Mouse (Mus musculus) lung, postnatal 0 days (tissue): ENCODE data around the gene U2surp. TPM values are rescaled to one million over a fixed set of nuclear protein-coding genes. Genes with fewer than 3 reads are reported as not detected.

Source experiments
- ATAC-seq: fragments of 200-750 bp; cut with Nextera tagmentation; 2 replicates; pipeline ENCODE4 v1.8.0; 2017; ENCODE audit warnings: moderate library complexity
- DNase-seq: peaks from one replicate; pipeline ENCODE4 v3.0.0-alpha.2; 2016; ENCODE audit warnings: low spot score
- H3K27ac ChIP-seq: fragments of 300-500 bp; sonication (generic); 2 replicates; pipeline ENCODE4 v1.5.1; 2014; ENCODE audit warnings: antibody characterized with exemption, mild to moderate bottlenecking, low read length, mixed read lengths
- H3K27me3 ChIP-seq: fragments of 300-500 bp; sonication (generic); replicated peaks from 2 replicates; pipeline ENCODE4 v1.6.1; 2014; ENCODE audit warnings: low read length, mixed read lengths; ENCODE audit not compliant: insufficient read depth
- H3K36me3 ChIP-seq: fragments of 300-500 bp; sonication (generic); 2 replicates; pipeline ENCODE4 v1.6.1; 2014; ENCODE audit warnings: low read length, mixed read lengths; ENCODE audit not compliant: insufficient read depth
- H3K4me1 ChIP-seq: fragments of 300-500 bp; sonication (generic); 2 replicates; pipeline ENCODE4 v1.6.1; 2014; ENCODE audit warnings: antibody characterized with exemption, low read depth, low read length, mixed read lengths; ENCODE audit not compliant: insufficient read depth
- H3K4me2 ChIP-seq: fragments of 300-500 bp; sonication (generic); replicated peaks from 2 replicates; pipeline ENCODE4 v1.6.1; 2014; ENCODE audit warnings: low read depth, mild to moderate bottlenecking, low read length, moderate library complexity, mixed read lengths
- H3K4me3 ChIP-seq: fragments of 300-500 bp; sonication (generic); 2 replicates; pipeline ENCODE4 v1.5.1; 2014; ENCODE audit warnings: low read depth, low read length
- H3K9ac ChIP-seq: fragments of 300-500 bp; sonication (generic); replicated peaks from 2 replicates; pipeline ENCODE4 v1.6.1; 2014; ENCODE audit warnings: low read depth, mild to moderate bottlenecking
- H3K9me3 ChIP-seq: fragments of 300-500 bp; sonication (generic); 2 replicates; pipeline ENCODE4 v1.6.1; 2016; ENCODE audit warnings: low read length, mixed read lengths
- CTCF ChIP-seq: IDR thresholded peaks from 2 replicates; pipeline ENCODE4 v1.5.1; 2016; ENCODE audit warnings: antibody characterized with exemption, mild to moderate bottlenecking
- EP300 ChIP-seq: IDR thresholded peaks from 2 replicates; pipeline ENCODE4 v1.6.1; 2016; ENCODE audit warnings: antibody characterized with exemption, mild to moderate bottlenecking, control low read depth
- WGBS: fragments of 180-500 bp; shearing (Covaris S2); extraction: QIAGEN DNeasy Blood & Tissue Kit; methylation state at CpG from one replicate; pipeline ENCODE4 v1.1.7; 2014; 5-methylcytosine and 5-hydroxymethylcytosine counted together
- polyA plus RNA-seq: library from polyadenylated mRNA; unstranded; fragments of >200 nt; fragmentation: Nextera tagmentation; extraction: Ambion mirVana; gene quantifications from 2 replicates; pipeline ENCODE4 v1.2.1, GENCODE M21; 2015

U2surp gene
- polyA plus RNA-seq, 1 experiment from 2014 or later = 73.2 TPM

- no peaks in the 10 kb centered on the region for H3K4me1 ChIP-seq
- TF ChIP-seq EP300 = no peak
- TF ChIP-seq CTCF = no peak
- H3K36me3 ChIP-seq = no peaks in the 10 kb centered on the region
- H3K9ac ChIP-seq = no peak overlapping the region
- no peak overlapping the region for H3K4me3 ChIP-seq
- H3K27me3 ChIP-seq = no peaks in the 10 kb centered on the region
- H3K4me2 ChIP-seq = no peak overlapping the region
- DNase-seq (no peak), ATAC-seq (no peak; the same call in 1 of the 2 replicates)
- no peaks in the 10 kb centered on the region for H3K9me3 ChIP-seq
- H3K27ac ChIP-seq = no peak overlapping the region
- WGBS = 74% methylated on average over 4 of the region's 4 CpGs
Observed at GRCm38 (mm10) chr9:95428277-95428676, 83.5 kb downstream of the U2surp start.

- no peak overlapping the region for H3K9ac ChIP-seq
- peaks cover 2% of the 10 kb centered on the region; the same call in 1 of the 2 replicates for H3K27me3 ChIP-seq
- TF ChIP-seq CTCF (peak; percentile 31; the same call in 1 of the 2 replicates), EP300 (no peak)
- ATAC-seq (no peak), DNase-seq (no peak)
- H3K4me1 ChIP-seq = no peaks in the 10 kb centered on the region
- H3K27ac ChIP-seq = no peak overlapping the region
- no peaks in the 10 kb centered on the region for H3K36me3 ChIP-seq
- no peak overlapping the region for H3K4me3 ChIP-seq
- no peak overlapping the region for H3K4me2 ChIP-seq
- no peaks in the 10 kb centered on the region for H3K9me3 ChIP-seq
Observed at GRCm38 (mm10) chr9:95413911-95414310, 97.9 kb downstream of the U2surp start.

GRCm38 (mm10) chr9:95412047-95412446 lies 99.7 kb downstream of the U2surp start:
- Histone ChIP-seq H3K27ac (no peak overlapping the region), H3K27me3 (peaks cover 14% of the 10 kb centered on the region), H3K36me3 (no peaks in the 10 kb centered on the region), H3K4me1 (no peaks in the 10 kb centered on the region), H3K9ac (no peak overlapping the region), H3K9me3 (no peaks in the 10 kb centered on the region), H3K4me2 (no peak overlapping the region), H3K4me3 (no peak overlapping the region)
- TF ChIP-seq EP300 (no peak), CTCF (no peak)
- ATAC-seq (no peak), DNase-seq (no peak)
- WGBS = 82% methylated on average over 4 of the region's 4 CpGs

GRCm38 (mm10) chr9:95407586-95408220 lies 104.1 kb downstream of the U2surp start:
- peak; percentile 59 for ATAC-seq
- under 1% methylated on average over 24 of the region's 24 CpGs for WGBS

More at GRCm38 (mm10) chr9:95407586-95408220, 104.1 kb downstream of the U2surp start:
- H3K9ac ChIP-seq = peak overlapping the region; percentile 50; the same call in 1 of the 2 replicates
- peak overlapping the region; percentile 91 for H3K4me2 ChIP-seq
- peak overlapping the region; percentile 69 for H3K27ac ChIP-seq
- DNase-seq = no peak
- H3K9me3 ChIP-seq = no peaks in the 10 kb centered on the region
- peak overlapping the region; percentile 62 for H3K4me3 ChIP-seq
- no peaks in the 10 kb centered on the region for H3K36me3 ChIP-seq
- H3K27me3 ChIP-seq = peaks cover 33% of the 10 kb centered on the region
- TF ChIP-seq EP300 = no peak
- peak; percentile 8; the same call in 1 of the 2 replicates for TF ChIP-seq CTCF
- H3K4me1 ChIP-seq = peaks cover 5% of the 10 kb centered on the region; the same call in 1 of the 2 replicates

Other genes starting within 250 kb of the U2surp start
- 11.4 and 14.7 TPM in 2 replicates for gene Chst2, start 105.3 kb downstream of the U2surp start, polyA plus RNA-seq
- 0.11 and 0.16 TPM in 2 replicates for gene Paqr9, start 47.7 kb upstream of the U2surp start, polyA plus RNA-seq
- 45.7 and 52.1 TPM in 2 replicates for gene Pcolce2, start 125.6 kb upstream of the U2surp start, polyA plus RNA-seq
- gene Trpc1, start 238.4 kb upstream of the U2surp start, polyA plus RNA-seq = 4.7 and 4.9 TPM in 2 replicates